Mouse (Mus musculus) CH12.LX (cell line): ENCODE measurements at regions not wholly inside any gene's neighbourhood (a gene's known extent, or its start where the extent isn't known, plus 50 kb on each side); places are given as distances from the start of the nearest gene placed in this dataset.

Source experiments
- CHD2 ChIP-seq: IDR thresholded peaks from 2 replicates; pipeline ENCODE4 v1.6.1; 2011; ENCODE audit warnings: low read length, improper control_type of control experiment
- CTCF ChIP-seq, 2 experiments: IDR thresholded peaks in 1 of 2; conservative IDR thresholded peaks in 1 of 2; 2 replicates each; pipeline ENCODE4 v1.5.1; 2011 to 2012; ENCODE audit warnings: low read depth in 2 of 2, low read length in 2 of 2, improper control_type of control experiment in 1 of 2, inconsistent platforms in 1 of 2, mild to moderate bottlenecking in 1 of 2, moderate library complexity in 1 of 2
- EP300 ChIP-seq: IDR thresholded peaks from 2 replicates; pipeline ENCODE4 v1.6.1; 2011; ENCODE audit warnings: low read length, improper control_type of control experiment
- MAFK ChIP-seq: IDR thresholded peaks from 2 replicates; pipeline ENCODE4 v1.6.1; 2011; ENCODE audit warnings: low read length, improper control_type of control experiment; ENCODE audit not compliant: insufficient replicate concordance
- MAX ChIP-seq: IDR thresholded peaks from 2 replicates; pipeline ENCODE4 v1.6.1; 2011; ENCODE audit warnings: low read length, improper control_type of control experiment
- POLR2A ChIP-seq: IDR thresholded peaks from 2 replicates; pipeline ENCODE4 v1.6.1; 2011; ENCODE audit warnings: low read depth, mild to moderate bottlenecking, improper control_type of control experiment, low read length
- USF1 ChIP-seq: IDR thresholded peaks from 2 replicates; pipeline ENCODE4 v1.6.1; 2014; ENCODE audit warnings: low read depth, mild to moderate bottlenecking, inconsistent platforms, low read length, improper control_type of control experiment
- ZNF384 ChIP-seq: IDR thresholded peaks from 2 replicates; pipeline ENCODE4 v1.6.1; 2012; ENCODE audit warnings: low read depth, low read length, improper control_type of control experiment, inconsistent platforms

DNA sequence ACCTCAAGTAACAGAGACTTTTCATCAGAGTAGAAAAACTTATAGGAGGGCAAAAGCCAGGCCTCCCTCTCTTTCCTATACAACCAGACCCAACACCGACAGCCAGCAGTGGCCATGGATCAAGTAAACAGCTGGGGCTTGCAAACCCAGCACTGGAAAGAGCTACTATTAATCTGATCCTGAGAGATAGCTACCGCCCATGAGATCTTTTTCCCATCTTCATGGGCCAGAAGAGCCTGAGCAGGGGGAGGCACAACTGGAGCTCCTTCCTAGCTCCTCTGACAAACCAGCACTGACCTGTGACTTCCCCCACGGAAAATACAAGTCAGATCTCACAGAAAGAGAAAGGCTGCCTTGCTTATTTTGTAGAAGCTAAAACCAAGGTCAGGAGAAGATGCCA lies 311.1 kb downstream of the Rps6kc1 start:
- TF ChIP-seq MAFK (no peak), EP300 (no peak), CTCF (conservative IDR thresholded peaks at IDR 0.05 in 1 of 2, IDR thresholded peaks at IDR 0.05 in 1 of 2; ENCODE audit: low read depth in 2 of 2, low read length in 2 of 2) (no peak), CHD2 (no peak), MAX (no peak), POLR2A (no peak), USF1 (no peak), ZNF384 (no peak)
